Mouse (Mus musculus): ENCODE data around the gene 4933407L21Rik. TPM values are rescaled to one million over a fixed set of nuclear protein-coding genes. Genes with fewer than 3 reads are reported as not detected.

4933407L21Rik gene
- polyA plus RNA-seq, 1 experiment = 0.16 TPM

DNA sequence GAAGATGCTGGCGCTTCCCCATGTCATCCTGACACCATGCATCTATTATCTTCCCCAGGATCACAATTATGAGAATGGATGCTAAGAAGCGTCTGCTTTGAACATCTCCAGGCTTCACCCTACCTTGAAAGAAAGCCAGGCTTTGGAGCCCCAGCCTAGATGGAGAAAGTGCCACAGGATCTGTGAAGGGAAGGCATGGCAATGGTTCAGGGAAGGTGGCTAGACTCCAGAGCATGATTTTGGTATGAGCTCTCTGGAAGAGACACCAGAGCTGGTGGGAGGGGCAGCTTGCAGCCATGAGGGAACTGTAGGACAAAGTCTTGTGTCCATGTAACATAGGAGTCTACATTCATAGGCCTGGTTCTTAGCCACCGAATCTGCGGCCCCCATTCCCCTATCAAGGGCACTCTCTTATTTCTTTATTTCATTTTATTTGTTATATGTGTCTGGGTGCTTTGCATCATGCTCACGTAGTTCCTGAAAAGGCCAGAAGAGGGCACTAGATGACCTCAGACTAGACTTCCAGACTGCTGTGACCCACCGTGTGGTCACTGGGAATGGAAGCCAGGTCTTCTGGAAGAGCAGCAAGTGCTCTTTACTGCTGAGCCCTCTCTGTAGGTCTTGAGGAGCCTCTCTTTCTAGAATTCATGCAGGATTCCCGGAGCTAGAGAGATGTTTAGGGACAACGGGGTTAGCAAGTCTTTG, 7.0 kb downstream of the 4933407L21Rik start:
- H3K36me3 ChIP-seq (ENCODE audit: control insufficient read depth, insufficient read depth, low read length) = no peaks in the 10 kb centered on the region
- peak; percentile 34 to 54 for DNase-seq (ENCODE audit: low read depth in 1 of 2, low spot score in 2 of 2)
- no peak for TF ChIP-seq POLR2A (IDR thresholded peaks at IDR 0.05; ENCODE audit: low read depth, low read length)
- peak; percentile 65; the same call in 1 of the 2 replicates for TF ChIP-seq CTCF (IDR thresholded peaks at IDR 0.05; ENCODE audit: extremely low read depth, insufficient read depth, insufficient read length, insufficient replicate concordance)
- no peaks in the 10 kb centered on the region for H3K4me1 ChIP-seq (ENCODE audit: control insufficient read depth, insufficient read depth, insufficient read length)
- 0 out of 2 replicates have a peak, but pooled peaks cover 1% of the 10 kb centered on the region for H3K27me3 ChIP-seq (ENCODE audit: control insufficient read depth, insufficient read depth, low read length)
- no peak overlapping the region for H3K4me3 ChIP-seq (ENCODE audit: extremely low read depth, insufficient read depth, insufficient read length)
- no peak overlapping the region for H3K27ac ChIP-seq (ENCODE audit: insufficient read depth, low read length)
- 48% methylated on average over 8 of the region's 8 CpGs for WGBS

DNA sequence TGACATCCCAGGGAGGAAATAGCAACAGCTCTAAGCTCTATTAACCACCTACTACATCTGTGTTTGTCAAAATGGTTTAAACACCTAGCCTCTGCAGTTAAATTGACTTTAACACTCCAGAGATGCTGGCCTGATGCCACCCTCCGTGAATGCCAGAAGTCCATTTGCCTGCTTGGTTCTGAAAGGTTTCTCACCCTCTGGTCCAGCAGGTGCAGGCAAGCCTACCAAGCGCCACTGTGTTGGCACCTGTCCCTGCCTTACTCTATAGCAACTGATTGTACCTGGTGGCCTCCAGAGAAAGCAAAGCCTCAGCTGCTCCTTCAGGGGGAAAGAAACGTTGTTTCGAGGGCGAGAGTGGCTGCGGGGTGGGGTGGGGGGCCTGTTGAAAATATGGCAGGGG, 8.0 kb downstream of the 4933407L21Rik start:
- H3K4me1 ChIP-seq (ENCODE audit: control insufficient read depth, insufficient read depth, insufficient read length) = no peaks in the 10 kb centered on the region
- 80% methylated on average over 6 of the region's 6 CpGs for WGBS
- no peak overlapping the region for H3K27ac ChIP-seq (ENCODE audit: insufficient read depth, low read length)
- no peaks in the 10 kb centered on the region for H3K36me3 ChIP-seq (ENCODE audit: control insufficient read depth, insufficient read depth, low read length)
- TF ChIP-seq CTCF (IDR thresholded peaks at IDR 0.05; ENCODE audit: extremely low read depth, insufficient read depth, insufficient read length, insufficient replicate concordance) (no peak), POLR2A (IDR thresholded peaks at IDR 0.05; ENCODE audit: low read depth, low read length) (no peak)
- no peak for DNase-seq (ENCODE audit: low read depth in 1 of 2, low spot score in 2 of 2)
- H3K4me3 ChIP-seq (ENCODE audit: extremely low read depth, insufficient read depth, insufficient read length) = no peak overlapping the region
- H3K27me3 ChIP-seq (ENCODE audit: control insufficient read depth, insufficient read depth, low read length) = 0 out of 2 replicates have a peak, but pooled peaks cover 1% of the 10 kb centered on the region

DNA sequence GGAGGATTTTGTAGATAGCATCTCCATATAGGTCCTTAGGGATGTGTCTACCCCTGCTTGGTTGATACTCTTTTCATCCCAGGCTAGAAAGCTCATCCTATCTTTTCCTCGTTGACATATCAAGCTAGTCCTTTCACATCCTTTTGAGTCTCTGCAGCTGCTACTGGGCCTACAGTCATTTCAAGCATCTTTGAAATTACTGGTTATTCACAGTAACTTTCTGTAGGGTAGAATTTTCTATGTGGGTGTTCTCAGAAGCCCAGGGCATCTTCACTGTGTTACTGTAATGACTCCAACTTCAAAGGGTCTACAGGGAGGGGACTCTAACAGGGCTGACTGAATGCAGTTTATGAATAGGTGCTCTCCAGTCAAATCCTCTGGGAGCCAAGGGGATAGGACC, 9.0 kb downstream of the 4933407L21Rik start:
- no peak for DNase-seq (ENCODE audit: low read depth in 1 of 2, low spot score in 2 of 2)
- no peak overlapping the region for H3K27ac ChIP-seq (ENCODE audit: insufficient read depth, low read length)
- no peaks in the 10 kb centered on the region for H3K4me1 ChIP-seq (ENCODE audit: control insufficient read depth, insufficient read depth, insufficient read length)
- TF ChIP-seq CTCF (IDR thresholded peaks at IDR 0.05; ENCODE audit: extremely low read depth, insufficient read depth, insufficient read length, insufficient replicate concordance) (no peak), POLR2A (IDR thresholded peaks at IDR 0.05; ENCODE audit: low read depth, low read length) (no peak)
- 74% methylated on average over 1 of the region's 1 CpGs for WGBS
- no peaks in the 10 kb centered on the region for H3K36me3 ChIP-seq (ENCODE audit: control insufficient read depth, insufficient read depth, low read length)
- H3K27me3 ChIP-seq (ENCODE audit: control insufficient read depth, insufficient read depth, low read length) = 0 out of 2 replicates have a peak, but pooled peaks cover 1% of the 10 kb centered on the region
- no peak overlapping the region for H3K4me3 ChIP-seq (ENCODE audit: extremely low read depth, insufficient read depth, insufficient read length)

DNA sequence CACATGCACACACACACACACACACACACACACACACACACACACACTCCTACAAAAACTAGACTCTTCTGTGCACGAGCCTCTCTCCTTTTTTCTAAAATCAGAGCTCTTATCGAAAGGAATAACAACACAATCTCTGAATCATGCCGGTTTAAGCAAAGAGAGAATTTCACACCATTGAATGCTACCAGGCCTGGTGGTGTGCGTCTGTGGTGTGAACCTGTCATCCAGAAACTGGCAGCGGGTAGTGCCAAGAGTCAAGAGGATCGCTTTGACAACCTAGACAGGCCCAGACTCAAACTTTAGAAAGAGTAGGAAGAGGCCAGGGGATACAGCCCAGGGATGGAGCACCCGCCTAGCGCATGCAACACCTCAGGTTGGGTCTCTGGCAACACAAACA, 14.0 kb downstream of the 4933407L21Rik start:
- Histone ChIP-seq H3K36me3 (ENCODE audit: control insufficient read depth, insufficient read depth, low read length) (no peaks in the 10 kb centered on the region), H3K4me3 (ENCODE audit: extremely low read depth, insufficient read depth, insufficient read length) (no peak overlapping the region), H3K27me3 (ENCODE audit: control insufficient read depth, insufficient read depth, low read length) (no peaks in the 10 kb centered on the region), H3K27ac (ENCODE audit: insufficient read depth, low read length) (no peak overlapping the region), H3K4me1 (ENCODE audit: control insufficient read depth, insufficient read depth, insufficient read length) (no peaks in the 10 kb centered on the region)
- WGBS = 89% methylated on average over 8 of the region's 8 CpGs
- TF ChIP-seq CTCF (IDR thresholded peaks at IDR 0.05; ENCODE audit: extremely low read depth, insufficient read depth, insufficient read length, insufficient replicate concordance) (no peak), POLR2A (IDR thresholded peaks at IDR 0.05; ENCODE audit: low read depth, low read length) (no peak)
- no peak for DNase-seq (ENCODE audit: low read depth in 1 of 2, low spot score in 2 of 2)

DNA sequence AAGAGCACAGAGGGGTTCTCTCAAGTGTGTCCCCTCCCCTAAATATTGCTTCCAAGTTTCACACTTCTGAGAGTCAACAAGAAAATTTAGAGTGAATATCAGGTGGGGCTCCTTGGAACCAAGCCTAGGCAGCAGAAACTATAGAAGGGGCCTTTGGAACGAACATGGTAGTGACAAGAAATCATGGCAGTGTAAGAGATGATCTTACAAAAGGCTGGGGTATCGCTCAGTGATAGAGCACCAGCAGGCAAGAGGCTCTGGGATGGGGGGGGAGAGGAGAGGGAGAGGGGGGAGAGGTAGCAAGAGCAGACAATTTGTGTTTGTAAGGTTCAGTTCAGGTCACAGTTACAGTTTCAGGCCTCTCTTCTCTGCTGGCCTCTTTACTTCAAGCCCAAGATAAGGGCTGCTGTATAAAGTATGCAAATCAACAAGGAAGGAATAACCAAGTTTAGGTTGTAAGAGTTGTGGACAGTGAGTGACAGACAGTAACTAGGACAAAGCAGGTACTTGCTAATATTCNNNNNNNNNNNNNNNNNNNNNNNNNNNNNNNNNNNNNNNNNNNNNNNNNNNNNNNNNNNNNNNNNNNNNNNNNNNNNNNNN, 20.9 kb downstream of the 4933407L21Rik start:
- H3K27ac ChIP-seq (ENCODE audit: insufficient read depth, low read length) = no peak overlapping the region
- TF ChIP-seq POLR2A (IDR thresholded peaks at IDR 0.05; ENCODE audit: low read depth, low read length) = no peak
- TF ChIP-seq CTCF (IDR thresholded peaks at IDR 0.05; ENCODE audit: extremely low read depth, insufficient read depth, insufficient read length, insufficient replicate concordance) = no peak
- DNase-seq (ENCODE audit: low read depth in 1 of 2, low spot score in 2 of 2) = no peak
- WGBS = 86% methylated on average over 2 of the region's 2 CpGs
- no peaks in the 10 kb centered on the region for H3K36me3 ChIP-seq (ENCODE audit: control insufficient read depth, insufficient read depth, low read length)
- no peak overlapping the region for H3K4me3 ChIP-seq (ENCODE audit: extremely low read depth, insufficient read depth, insufficient read length)
- no peaks in the 10 kb centered on the region for H3K4me1 ChIP-seq (ENCODE audit: control insufficient read depth, insufficient read depth, insufficient read length)
- no peaks in the 10 kb centered on the region for H3K27me3 ChIP-seq (ENCODE audit: control insufficient read depth, insufficient read depth, low read length)

DNA sequence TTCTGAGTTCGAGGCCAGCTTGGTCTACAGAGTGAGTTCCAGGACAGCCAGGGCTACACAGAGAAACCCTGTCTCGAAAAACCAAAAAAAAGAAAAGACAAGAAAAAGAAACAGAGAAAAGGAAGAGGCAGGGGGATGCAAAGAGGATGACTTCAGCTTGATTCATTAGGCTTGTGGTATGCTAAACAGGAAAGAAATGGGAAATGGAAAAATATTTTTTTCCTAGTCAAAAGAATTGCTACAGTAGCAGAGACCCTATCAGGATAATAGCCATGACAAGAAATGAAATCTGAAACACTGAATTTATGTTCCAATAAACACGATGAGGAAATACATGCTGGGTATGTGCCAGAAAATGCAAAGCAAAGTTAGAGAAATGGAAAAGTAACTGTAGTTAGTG, 26.9 kb downstream of the 4933407L21Rik start:
- TF ChIP-seq CTCF (IDR thresholded peaks at IDR 0.05; ENCODE audit: extremely low read depth, insufficient read depth, insufficient read length, insufficient replicate concordance) (no peak), POLR2A (IDR thresholded peaks at IDR 0.05; ENCODE audit: low read depth, low read length) (no peak)
- Histone ChIP-seq H3K4me1 (ENCODE audit: control insufficient read depth, insufficient read depth, insufficient read length) (peaks cover 14% of the 10 kb centered on the region; the same call in 1 of the 2 replicates), H3K27ac (ENCODE audit: insufficient read depth, low read length) (no peak overlapping the region), H3K36me3 (ENCODE audit: control insufficient read depth, insufficient read depth, low read length) (no peaks in the 10 kb centered on the region), H3K27me3 (ENCODE audit: control insufficient read depth, insufficient read depth, low read length) (no peaks in the 10 kb centered on the region), H3K4me3 (ENCODE audit: extremely low read depth, insufficient read depth, insufficient read length) (no peak overlapping the region)
- no peak for DNase-seq (ENCODE audit: low read depth in 1 of 2, low spot score in 2 of 2)
- WGBS = 67% methylated on average over 3 of the region's 3 CpGs

DNA sequence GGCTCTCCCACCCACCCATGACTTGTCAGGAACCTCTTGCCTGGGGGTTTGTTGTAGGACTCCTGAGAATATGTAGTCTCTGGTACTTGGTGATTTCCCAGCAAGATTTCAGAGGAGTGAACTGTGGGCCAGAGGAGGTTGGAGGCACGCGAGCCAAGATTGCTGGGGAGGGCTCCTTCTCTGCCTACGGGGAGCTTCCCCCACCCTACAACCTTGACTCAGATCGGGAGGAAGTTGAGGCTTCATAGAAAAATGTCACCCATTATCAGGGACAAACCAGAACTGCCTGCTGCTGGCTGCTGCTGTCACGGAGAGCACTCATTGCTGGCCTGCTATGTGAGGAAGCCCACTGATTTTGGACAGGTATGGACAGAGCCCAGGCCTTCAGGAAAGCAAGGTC, 29.0 kb downstream of the 4933407L21Rik start:
- Histone ChIP-seq H3K4me3 (ENCODE audit: extremely low read depth, insufficient read depth, insufficient read length) (no peak overlapping the region), H3K36me3 (ENCODE audit: control insufficient read depth, insufficient read depth, low read length) (no peaks in the 10 kb centered on the region), H3K27me3 (ENCODE audit: control insufficient read depth, insufficient read depth, low read length) (no peaks in the 10 kb centered on the region), H3K27ac (ENCODE audit: insufficient read depth, low read length) (0 out of 2 replicates have a peak overlapping the region, but pooled peaks have one; percentile 17), H3K4me1 (ENCODE audit: control insufficient read depth, insufficient read depth, insufficient read length) (peaks cover 23% of the 10 kb centered on the region; the same call in 1 of the 2 replicates)
- 7% methylated on average over 5 of the region's 5 CpGs for WGBS
- no peak for TF ChIP-seq CTCF (IDR thresholded peaks at IDR 0.05; ENCODE audit: extremely low read depth, insufficient read depth, insufficient read length, insufficient replicate concordance)
- TF ChIP-seq POLR2A (IDR thresholded peaks at IDR 0.05; ENCODE audit: low read depth, low read length) = no peak
- no peak for DNase-seq (ENCODE audit: low read depth in 1 of 2, low spot score in 2 of 2)
